Mouse (Mus musculus): Measurements from ENCODE around the gene Vps8. TPM values are rescaled to one million over a fixed set of nuclear protein-coding genes. Genes with fewer than 3 reads are reported as not detected.

Gene Vps8
- total RNA-seq, 1 experiment from 2014 or later = 26.4 TPM

- no peak for ATAC-seq (replicated peaks; ENCODE audit: insufficient number of reproducible peaks, low FRiP score, low TSS enrichment, poor library complexity, severe bottlenecking)
Observed at GRCm38 (mm10) chr16:21449890-21450289, 27.0 kb downstream of the Vps8 start.

- no peak for ATAC-seq (replicated peaks; ENCODE audit: insufficient number of reproducible peaks, low FRiP score, low TSS enrichment, poor library complexity, severe bottlenecking)
Observed at GRCm38 (mm10) chr16:21452569-21452968, 29.7 kb downstream of the Vps8 start.

- no peak for ATAC-seq (replicated peaks; ENCODE audit: insufficient number of reproducible peaks, low FRiP score, low TSS enrichment, poor library complexity, severe bottlenecking)
Observed at GRCm38 (mm10) chr16:21457639-21458369, 34.9 kb downstream of the Vps8 start.

GRCm38 (mm10) chr16:21465868-21466267 lies 43.0 kb downstream of the Vps8 start:
- no peak for ATAC-seq (replicated peaks; ENCODE audit: insufficient number of reproducible peaks, low FRiP score, low TSS enrichment, poor library complexity, severe bottlenecking)

- no peak for ATAC-seq (replicated peaks; ENCODE audit: insufficient number of reproducible peaks, low FRiP score, low TSS enrichment, poor library complexity, severe bottlenecking)
Observed at GRCm38 (mm10) chr16:21470416-21470815, 47.5 kb downstream of the Vps8 start.

- ATAC-seq (replicated peaks; ENCODE audit: insufficient number of reproducible peaks, low FRiP score, low TSS enrichment, poor library complexity, severe bottlenecking) = no peak
Observed at GRCm38 (mm10) chr16:21477074-21477473, 54.2 kb downstream of the Vps8 start.

GRCm38 (mm10) chr16:21478376-21478775 lies 55.5 kb downstream of the Vps8 start:
- no peak for ATAC-seq (replicated peaks; ENCODE audit: insufficient number of reproducible peaks, low FRiP score, low TSS enrichment, poor library complexity, severe bottlenecking)

- no peak for ATAC-seq (replicated peaks; ENCODE audit: insufficient number of reproducible peaks, low FRiP score, low TSS enrichment, poor library complexity, severe bottlenecking)
Observed at GRCm38 (mm10) chr16:21483803-21484202, 60.9 kb downstream of the Vps8 start.

- no peak for ATAC-seq (replicated peaks; ENCODE audit: insufficient number of reproducible peaks, low FRiP score, low TSS enrichment, poor library complexity, severe bottlenecking)
Observed at GRCm38 (mm10) chr16:21485716-21486115, 62.8 kb downstream of the Vps8 start.

- no peak for ATAC-seq (replicated peaks; ENCODE audit: insufficient number of reproducible peaks, low FRiP score, low TSS enrichment, poor library complexity, severe bottlenecking)
Observed at GRCm38 (mm10) chr16:21488413-21488812, 65.5 kb downstream of the Vps8 start.

- no peak for ATAC-seq (replicated peaks; ENCODE audit: insufficient number of reproducible peaks, low FRiP score, low TSS enrichment, poor library complexity, severe bottlenecking)
Observed at GRCm38 (mm10) chr16:21492346-21492745, 69.4 kb downstream of the Vps8 start.

- no peak for ATAC-seq (replicated peaks; ENCODE audit: insufficient number of reproducible peaks, low FRiP score, low TSS enrichment, poor library complexity, severe bottlenecking)
Observed at GRCm38 (mm10) chr16:21492894-21493293, 70.0 kb downstream of the Vps8 start.

- no peak for ATAC-seq (replicated peaks; ENCODE audit: insufficient number of reproducible peaks, low FRiP score, low TSS enrichment, poor library complexity, severe bottlenecking)
Observed at GRCm38 (mm10) chr16:21494681-21495080, 71.8 kb downstream of the Vps8 start.

- ATAC-seq (replicated peaks; ENCODE audit: insufficient number of reproducible peaks, low FRiP score, low TSS enrichment, poor library complexity, severe bottlenecking) = no peak
Observed at GRCm38 (mm10) chr16:21496799-21497198, 73.9 kb downstream of the Vps8 start.

- no peak for ATAC-seq (replicated peaks; ENCODE audit: insufficient number of reproducible peaks, low FRiP score, low TSS enrichment, poor library complexity, severe bottlenecking)
Observed at GRCm38 (mm10) chr16:21497627-21498026, 74.7 kb downstream of the Vps8 start.

- no peak for ATAC-seq (replicated peaks; ENCODE audit: insufficient number of reproducible peaks, low FRiP score, low TSS enrichment, poor library complexity, severe bottlenecking)
Observed at GRCm38 (mm10) chr16:21498984-21499383, 76.1 kb downstream of the Vps8 start.

GRCm38 (mm10) chr16:21499656-21500055 lies 76.7 kb downstream of the Vps8 start:
- no peak for ATAC-seq (replicated peaks; ENCODE audit: insufficient number of reproducible peaks, low FRiP score, low TSS enrichment, poor library complexity, severe bottlenecking)

GRCm38 (mm10) chr16:21518833-21519232 lies 95.9 kb downstream of the Vps8 start:
- ATAC-seq (replicated peaks; ENCODE audit: insufficient number of reproducible peaks, low FRiP score, low TSS enrichment, poor library complexity, severe bottlenecking) = no peak

- ATAC-seq (replicated peaks; ENCODE audit: insufficient number of reproducible peaks, low FRiP score, low TSS enrichment, poor library complexity, severe bottlenecking) = no peak
Observed at GRCm38 (mm10) chr16:21519785-21520184, 96.9 kb downstream of the Vps8 start.

- no peak for ATAC-seq (replicated peaks; ENCODE audit: insufficient number of reproducible peaks, low FRiP score, low TSS enrichment, poor library complexity, severe bottlenecking)
Observed at GRCm38 (mm10) chr16:21523738-21524137, 100.8 kb downstream of the Vps8 start.

- ATAC-seq (replicated peaks; ENCODE audit: insufficient number of reproducible peaks, low FRiP score, low TSS enrichment, poor library complexity, severe bottlenecking) = no peak
Observed at GRCm38 (mm10) chr16:21525376-21525775, 102.5 kb downstream of the Vps8 start.

Data from monocyte, adult 5-6 weeks (primary cell).